In the genomic region with DNA sequence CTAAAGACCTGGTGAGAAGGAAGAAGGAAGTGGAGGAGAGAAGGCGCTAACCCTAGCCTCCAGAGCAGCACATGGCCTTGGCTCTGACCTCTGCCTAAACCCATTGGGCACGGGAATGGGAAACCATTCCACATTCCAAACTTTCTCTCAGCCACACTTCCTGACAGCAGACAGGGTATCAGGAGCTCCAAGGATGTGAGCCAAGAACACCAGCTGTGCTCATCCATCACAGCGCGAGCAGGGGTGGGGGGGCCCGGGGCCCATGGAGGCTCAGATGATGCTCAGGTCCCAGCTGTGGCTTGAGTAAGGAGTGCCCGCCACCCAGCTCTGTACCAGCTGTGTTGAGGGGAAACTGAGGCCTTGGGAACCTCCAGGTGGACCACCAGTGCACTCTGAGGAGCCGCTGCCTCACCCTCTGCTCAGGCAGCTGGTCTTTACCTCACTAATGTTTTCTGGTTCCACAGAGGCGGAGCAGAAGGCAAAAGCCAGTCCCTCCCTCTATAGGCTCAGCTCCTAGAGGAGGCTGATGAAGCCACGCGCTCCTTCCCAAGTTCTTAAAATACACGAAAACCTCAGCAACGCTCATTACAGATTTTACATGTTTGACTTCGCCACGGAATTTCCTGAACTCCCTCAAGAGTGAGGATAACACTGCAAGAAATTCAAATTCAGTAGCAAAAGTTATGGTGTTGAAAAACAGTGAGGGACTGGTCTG, we compare ENCODE assay signal across 11 mouse cellular contexts. TPM values are rescaled to one million over a fixed set of nuclear protein-coding genes. Genes with fewer than 3 reads are reported as not detected.
DNase-seq lines count a peak whose midpoint lies in the region; ATAC-seq and TF ChIP-seq lines count a peak whose summit lies in the region.
"Had no signal": no experiment of that assay in that cellular context is flagged by ENCODE, and none has a peak within 500 bp of the region (broad histone marks: within the 10 kb centered on the region; RNA-seq: fewer than 3 reads in every experiment).

No protein-coding gene starts in this region.

- H3K27me3 ChIP-seq in limb, embryonic 10.5 days (ENCODE audit: low read depth, poor library complexity, severe bottlenecking): no peaks in the 10 kb centered on the region
- no peaks in the 10 kb centered on the region for H3K27me3 ChIP-seq in midbrain, postnatal 0 days (ENCODE audit: insufficient read depth, low read length)
- H3K27me3 ChIP-seq: embryonic facial prominence, embryonic 13.5 days; Patski had no signal

- WGBS in limb, embryonic 10.5 days: 64% methylated on average over 14 of the region's 14 CpGs
- WGBS in midbrain, postnatal 0 days: 73% methylated on average over 14 of the region's 14 CpGs

- no peak for ATAC-seq in midbrain, postnatal 0 days (ENCODE audit: low FRiP score)
- ATAC-seq: Patski had no signal

- intact Hi-C loops in left cerebral cortex, adult 2 months (cut with DNase I): no loop called here

- no peak overlapping the region for H3K4me2 ChIP-seq in midbrain, postnatal 0 days (ENCODE audit: low read depth, low read length, poor library complexity, severe bottlenecking)
- H3K4me2 ChIP-seq: embryonic facial prominence, embryonic 13.5 days had no signal

- peak overlapping the region; percentile 59; the same call in 1 of the 2 replicates for H3K27ac ChIP-seq in left cerebral cortex, adult 2 months
- H3K27ac ChIP-seq in limb, embryonic 10.5 days: peak overlapping the region; percentile 58; the same call in 1 of the 2 replicates
- H3K27ac ChIP-seq in midbrain, postnatal 0 days (ENCODE audit: low read depth, low read length): no peak overlapping the region
- H3K27ac ChIP-seq: embryonic facial prominence, embryonic 13.5 days had no signal

- no peaks in the 10 kb centered on the region for H3K9me3 ChIP-seq in limb, embryonic 10.5 days (replicated peaks)
- H3K9me3 ChIP-seq in midbrain, postnatal 0 days (ENCODE audit: low read length): no peaks in the 10 kb centered on the region
- H3K9me3 ChIP-seq: embryonic facial prominence, embryonic 13.5 days had no signal

- no peak for TF ChIP-seq CTCF in left cerebral cortex, adult 2 months (IDR thresholded peaks at IDR 0.05)
- TF ChIP-seq CTCF in midbrain, postnatal 0 days (IDR thresholded peaks at IDR 0.05): no peak

- H3K9ac ChIP-seq in midbrain, postnatal 0 days (replicated peaks; ENCODE audit: low read length, poor library complexity, severe bottlenecking): no peak overlapping the region
- H3K9ac ChIP-seq: embryonic facial prominence, embryonic 13.5 days had no signal

- H3K36me3 ChIP-seq in limb, embryonic 10.5 days: peaks cover 15% of the 10 kb centered on the region
- H3K36me3 ChIP-seq in midbrain, postnatal 0 days (ENCODE audit: insufficient read depth, low read length): peaks cover 23% of the 10 kb centered on the region; the same call in 1 of the 2 replicates

- no peak for DNase-seq in left cerebral cortex, adult 2 months (ENCODE audit: extremely low spot score in 1 of 2, low spot score in 2 of 2)
- DNase-seq in left cerebral cortex, adult 11 months (ENCODE audit: low spot score): no peak
- peak; percentile 72 for DNase-seq in gastrocnemius, adult 18-20 months (ENCODE audit: low spot score)
- DNase-seq in limb, embryonic 10.5 days (ENCODE audit: low spot score): no peak
- peak; percentile 86 for DNase-seq in skeletal muscle tissue, adult 2 months (ENCODE audit: low read depth, low spot score)
- no peak for DNase-seq in thymus, adult 18-20 months
- no peak for DNase-seq in midbrain, postnatal 0 days (ENCODE audit: low spot score)
- DNase-seq: layer of hippocampus, postnatal 36 days had no signal

- no peak overlapping the region for H3K4me3 ChIP-seq in left cerebral cortex, adult 2 months
- no peak overlapping the region for H3K4me3 ChIP-seq in limb, embryonic 10.5 days
- H3K4me3 ChIP-seq in midbrain, postnatal 0 days (ENCODE audit: low read depth, low read length): no peak overlapping the region
- H3K4me3 ChIP-seq: embryonic facial prominence, embryonic 13.5 days had no signal

- H3K4me1 ChIP-seq in limb, embryonic 10.5 days: peaks cover 22% of the 10 kb centered on the region
- H3K4me1 ChIP-seq in midbrain, postnatal 0 days (ENCODE audit: insufficient read depth, low read length): no peaks in the 10 kb centered on the region

RNA-seq across cellular contexts. Expression of gene Bcl7c, which starts 23.3 kb away (rescaled TPM):
- 10 to 100 TPM; 32.7 to 39.9 TPM for total RNA-seq in left cerebral cortex, adult 2 months (2021)
- total RNA-seq in gastrocnemius, adult 18-20 months (2021): 10 to 100 TPM; 26.2 to 37.9 TPM
- polyA plus RNA-seq in limb, embryonic 10.5 days (2016; fragmentation: Nextera tagmentation; extraction: Ambion mirVana): 77.9 and 79.5 TPM in 2 replicates
- 115 and 131 TPM in 2 replicates for total RNA-seq in midbrain, postnatal 0 days (2014; rRNA removed)
- 41.3 and 49.2 TPM in 2 replicates for polyA plus RNA-seq in midbrain, postnatal 0 days (2015; fragmentation: Nextera tagmentation; extraction: Ambion mirVana)

RNA-seq across cellular contexts. Expression of gene Ctf1, which starts 27.1 kb away (rescaled TPM):
- 1 to 10 TPM; 2.8 to 3.8 TPM for total RNA-seq in left cerebral cortex, adult 2 months (2021)
- total RNA-seq in gastrocnemius, adult 18-20 months (2021): 10 to 100 TPM; 17.3 to 17.5 TPM
- polyA plus RNA-seq in limb, embryonic 10.5 days (2016; fragmentation: Nextera tagmentation; extraction: Ambion mirVana): 11.1 and 14.2 TPM in 2 replicates
- 5.5 and 5.6 TPM in 2 replicates for total RNA-seq in midbrain, postnatal 0 days (2014; rRNA removed)
- polyA plus RNA-seq in midbrain, postnatal 0 days (2015; fragmentation: Nextera tagmentation; extraction: Ambion mirVana): 3.2 and 3.8 TPM in 2 replicates

RNA-seq across cellular contexts. Expression of gene Ctf2, which starts 46.5 kb away (rescaled TPM):
- not detected for total RNA-seq in left cerebral cortex, adult 2 months (2021)
- total RNA-seq in gastrocnemius, adult 18-20 months (2021): not detected
- 0.28 and 0.73 TPM in 2 replicates for polyA plus RNA-seq in limb, embryonic 10.5 days (2016; fragmentation: Nextera tagmentation; extraction: Ambion mirVana)
- total RNA-seq in midbrain, postnatal 0 days (2014; rRNA removed): not detected in 2 replicates
- polyA plus RNA-seq in midbrain, postnatal 0 days (2015; fragmentation: Nextera tagmentation; extraction: Ambion mirVana): not detected in 2 replicates
- total RNA-seq: layer of hippocampus, postnatal 36 days had no signal
- polyA plus RNA-seq: heart, embryonic 14.5 days had no signal

RNA-seq across cellular contexts. Expression of gene Fbxl19, which starts 58.9 kb away (rescaled TPM):
- 10 to 100 TPM; 72.4 to 81.5 TPM for total RNA-seq in left cerebral cortex, adult 2 months (2021)
- total RNA-seq in gastrocnemius, adult 18-20 months (2021): 1 to 10 TPM; 1.4 to 1.7 TPM
- polyA plus RNA-seq in limb, embryonic 10.5 days (2016; fragmentation: Nextera tagmentation; extraction: Ambion mirVana): 9.4 and 10.8 TPM in 2 replicates
- total RNA-seq in midbrain, postnatal 0 days (2014; rRNA removed): 207 and 221 TPM in 2 replicates
- 5.9 and 8.3 TPM in 2 replicates for polyA plus RNA-seq in midbrain, postnatal 0 days (2015; fragmentation: Nextera tagmentation; extraction: Ambion mirVana)

Comparison
In these comparisons a context has a peak if more than half of its experiments do, and no peak if none do; other contexts are left out.
1. DNase-seq: peak in gastrocnemius, adult 18-20 months (single experiment) and skeletal muscle tissue, adult 2 months (single experiment); none in left cerebral cortex, adult 2 months (0 of 2), left cerebral cortex, adult 11 months (single experiment), limb, embryonic 10.5 days (single experiment), thymus, adult 18-20 months (0 of 2) and midbrain, postnatal 0 days (single experiment).